Mouse (Mus musculus) liver, adult (tissue): ENCODE measurements around the gene Slc25a15.

Experiments used
- GATA4 ChIP-seq: IDR thresholded peaks from 2 replicates; pipeline ENCODE4 v1.6.1; 2014; ENCODE audit warnings: mild to moderate bottlenecking, low read length; ENCODE audit not compliant: insufficient replicate concordance

The Slc25a15 gene

DNA sequence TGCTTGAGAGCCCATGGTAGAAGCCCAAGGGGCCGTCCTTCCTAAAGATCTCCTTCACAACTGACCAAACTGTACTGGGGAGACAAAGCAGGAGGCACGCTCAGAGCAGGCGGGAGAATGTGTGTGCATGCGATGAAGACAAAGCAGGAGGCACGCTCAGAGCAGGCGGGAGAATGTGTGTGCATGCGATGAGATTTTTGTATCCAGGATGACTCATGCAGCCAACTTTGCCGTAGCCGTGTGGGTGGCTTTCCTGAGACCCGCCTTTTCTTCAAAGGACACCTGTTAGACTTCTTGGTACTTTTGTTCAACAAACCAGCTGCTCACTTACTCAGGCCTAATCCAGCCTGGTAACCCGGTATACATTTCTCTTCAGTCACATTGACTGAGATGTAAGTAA, 17.5 kb downstream of the Slc25a15 start:
- TF ChIP-seq GATA4 = no peak

DNA sequence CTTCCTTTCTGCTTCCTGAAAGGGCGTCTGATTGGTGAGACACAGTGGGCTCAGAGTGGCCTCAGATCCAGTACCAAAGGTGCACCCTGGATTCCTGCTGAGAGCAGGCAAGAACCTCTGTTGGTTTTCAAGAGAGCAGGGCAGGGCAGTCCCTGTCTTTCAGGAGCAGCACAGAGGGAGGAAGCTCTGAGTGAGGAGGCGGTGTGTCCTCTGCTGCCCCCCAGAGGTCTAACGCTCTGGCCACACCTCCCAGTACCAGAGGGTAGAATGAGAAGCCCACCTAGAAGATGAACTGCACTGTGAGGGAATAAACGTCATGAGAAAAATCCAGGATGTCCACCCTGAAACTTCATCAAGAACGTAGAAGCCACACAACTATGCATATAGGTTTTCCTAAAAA, 21.5 kb downstream of the Slc25a15 start:
- no peak for TF ChIP-seq GATA4

DNA sequence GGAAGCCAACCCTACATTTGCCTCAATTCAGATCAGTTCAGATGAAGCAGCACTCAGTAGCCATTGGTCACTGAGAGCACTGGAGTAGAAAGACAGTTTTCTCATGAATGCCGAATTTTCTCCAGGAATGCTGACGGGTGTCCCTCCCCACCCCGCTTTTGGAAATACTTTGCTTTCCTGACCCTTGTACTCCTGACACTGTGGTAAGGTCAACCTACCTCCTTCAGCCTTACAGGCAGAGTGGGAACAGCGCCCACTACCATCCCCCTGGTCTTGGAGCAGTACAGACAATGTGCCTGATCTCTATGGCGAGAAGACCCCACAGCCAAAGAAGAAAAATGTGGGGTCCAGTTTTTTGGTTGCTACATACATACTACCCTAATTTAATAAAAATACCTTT, 22.1 kb downstream of the Slc25a15 start:
- no peak for TF ChIP-seq GATA4

DNA sequence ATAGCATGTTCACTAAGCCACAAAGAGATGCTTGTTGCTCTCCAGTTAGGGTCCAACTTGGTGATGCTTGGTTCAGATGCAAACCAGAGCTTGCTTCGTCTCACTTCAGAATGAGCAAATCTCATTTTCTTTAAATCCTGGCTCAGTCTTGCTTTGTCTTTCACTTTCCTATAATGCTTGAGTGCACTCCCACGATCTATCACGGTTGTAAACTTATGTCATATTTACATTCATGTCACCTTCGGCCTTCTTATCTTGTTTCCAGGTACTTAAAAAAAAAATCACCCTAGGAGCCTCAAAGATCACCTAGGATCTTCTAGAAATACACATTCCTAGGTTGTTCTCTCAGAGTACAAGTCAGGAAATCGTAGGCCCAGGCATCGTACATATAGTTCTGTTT, 38.5 kb downstream of the Slc25a15 start:
- TF ChIP-seq GATA4 = no peak

DNA sequence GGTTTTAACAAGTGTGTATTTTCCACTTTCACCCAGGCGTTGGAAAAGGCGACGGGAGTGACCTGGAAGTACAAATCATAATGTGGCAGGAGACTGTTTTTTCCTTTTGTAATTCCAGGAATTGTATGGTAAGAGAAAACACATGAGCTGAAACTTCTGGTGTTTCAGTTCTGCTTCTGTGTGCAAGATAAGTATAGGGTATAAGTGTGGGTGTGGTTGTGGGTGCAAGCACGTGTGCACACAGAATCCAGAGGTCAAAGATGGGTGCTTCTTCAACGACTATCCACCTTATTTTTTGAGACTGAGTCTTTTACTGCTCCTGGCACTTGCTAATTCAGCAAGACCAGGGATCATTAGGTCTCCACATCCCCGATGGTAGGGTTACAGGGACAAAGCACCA, 39.0 kb downstream of the Slc25a15 start:
- TF ChIP-seq GATA4 = no peak

DNA sequence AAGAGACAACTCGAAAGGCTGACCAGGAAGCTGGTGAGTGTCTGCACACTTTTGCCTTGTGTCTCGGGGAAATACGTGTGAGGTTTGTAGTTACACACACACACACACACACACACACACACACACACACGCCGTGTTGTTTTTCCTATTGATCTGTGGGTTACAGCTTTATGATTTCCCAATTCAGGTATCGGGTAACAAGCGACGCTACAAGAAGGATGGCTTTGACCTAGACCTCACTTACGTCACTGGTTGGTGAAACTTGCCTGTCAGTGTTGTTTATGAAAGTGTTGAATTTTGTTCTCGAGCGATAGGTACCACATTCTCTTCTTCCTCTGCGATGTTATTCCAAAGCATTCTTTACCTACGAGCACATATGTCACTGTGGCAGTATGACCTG, 63.0 kb downstream of the Slc25a15 start:
- TF ChIP-seq GATA4 = no peak
